Comparison of ENCODE assay signal across 12 mouse cellular contexts in the genomic region with DNA sequence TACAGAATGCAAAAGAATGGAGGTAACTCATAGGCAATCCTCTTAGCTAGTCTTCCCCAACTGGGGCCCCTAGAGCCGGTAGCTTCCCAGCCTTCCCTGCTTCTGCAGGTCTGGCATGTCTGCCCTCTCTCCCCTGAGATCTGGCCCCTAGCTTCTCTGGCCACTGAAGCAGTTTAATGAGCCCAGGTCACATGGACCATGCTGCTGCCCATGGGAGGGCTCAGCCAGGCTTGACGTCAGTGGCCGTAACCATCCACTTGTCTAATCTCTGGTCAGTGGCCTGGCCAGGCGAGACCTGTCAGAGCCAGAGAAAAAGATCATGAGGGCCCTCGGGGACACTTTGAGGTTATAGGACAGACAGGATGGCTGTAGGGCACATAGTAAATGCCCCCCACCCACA. TPM values are rescaled to one million over a fixed set of nuclear protein-coding genes. Genes with fewer than 3 reads are reported as not detected.
DNase-seq lines count a peak whose midpoint lies in the region; ATAC-seq and TF ChIP-seq lines count a peak whose summit lies in the region.
"Had no signal": no experiment of that assay in that cellular context is flagged by ENCODE, and none has a peak within 500 bp of the region (broad histone marks: within the 10 kb centered on the region; RNA-seq: fewer than 3 reads in every experiment).

No protein-coding gene starts in this region.

- CTCF ChIA-PET in Patski (lab: Charles Lee), result interaction anchor here (3.5 kb wide), 1 partner anchor 24 kb away, joined by 17 read pairs; no protein-coding TSS in a partner anchor

- no peak for TF ChIP-seq CTCF in Patski (IDR thresholded peaks at IDR 0.05)

- no peak for DNase-seq in Patski (ENCODE audit: low read depth, low spot score)
- peak; percentile 48 for DNase-seq in gastrocnemius, postnatal 10 days
- DNase-seq in heart, postnatal 14 days, result peak; percentile 54 to 66
- peak; percentile 65 for DNase-seq in kidney, postnatal 14 days
- DNase-seq in spleen, postnatal 36 days (ENCODE audit: low spot score in 2 of 2), result no peak
- DNase-seq in testis, postnatal 10 days (ENCODE audit: low spot score), result no peak
- DNase-seq in right cerebral cortex, postnatal 10 days (ENCODE audit: low spot score in 2 of 2), result no peak
- DNase-seq: adrenal gland, postnatal 25 days; right cerebral cortex, adult 18-20 months had no signal

- ATAC-seq in Patski, result peak; percentile 60
- ATAC-seq: lung, postnatal 0 days had no signal

- H3K27me3 ChIP-seq in Patski, result no peaks in the 10 kb centered on the region

- in situ Hi-C loops in Patski (cut with MboI; ENCODE audit: low pct_unique_long_range_greater_than_20kb), result no loop called here

- intact Hi-C loops in heart, postnatal 14 days (cut with DNase I), result no loop called here

- POLR2A ChIA-PET in Patski (lab: Charles Lee), result no interaction called here

RNA-seq across cellular contexts. Expression of a gene that starts 0.9 kb away (rescaled TPM):
- polyA plus RNA-seq in Patski (2021), result 0.13 TPM
- 10 to 100 TPM; 17.6 to 20.4 TPM for total RNA-seq in gastrocnemius, postnatal 10 days (2021)
- total RNA-seq in heart, postnatal 14 days (2021), result 10 to 100 TPM; 48.6 to 53.3 TPM
- total RNA-seq: common myeloid progenitor, adult 5-6 weeks had no signal

RNA-seq across cellular contexts. Expression of a gene that starts 9.3 kb away (rescaled TPM):
- 2.2 TPM for polyA plus RNA-seq in Patski (2021)
- total RNA-seq in gastrocnemius, postnatal 10 days (2021), result not detected
- total RNA-seq in heart, postnatal 14 days (2021), result not detected
- total RNA-seq: adrenal gland, postnatal 25 days; CH12.LX; common myeloid progenitor, adult 5-6 weeks had no signal

RNA-seq across cellular contexts. Expression of a gene that starts 35.1 kb away (rescaled TPM):
- 592 TPM for polyA plus RNA-seq in Patski (2021)
- 100 to 1,000 TPM; 193 to 231 TPM for total RNA-seq in gastrocnemius, postnatal 10 days (2021)
- total RNA-seq in heart, postnatal 14 days (2021), result 100 to 1,000 TPM; 318 to 327 TPM

RNA-seq across cellular contexts. Expression of a gene that starts 40.0 kb away (rescaled TPM):
- 272 TPM for polyA plus RNA-seq in Patski (2021)
- 10 to 100 TPM; 11.9 to 18.0 TPM for total RNA-seq in gastrocnemius, postnatal 10 days (2021)
- 10 to 100 TPM; 17.7 to 18.0 TPM for total RNA-seq in heart, postnatal 14 days (2021)

Comparison
In these comparisons a context has a peak if more than half of its experiments do, and no peak if none do; other contexts are left out.
1. DNase-seq: peak in gastrocnemius, postnatal 10 days (single experiment), heart, postnatal 14 days (2 of 2) and kidney, postnatal 14 days (single experiment); none in Patski (single experiment), spleen, postnatal 36 days (0 of 2), testis, postnatal 10 days (single experiment) and right cerebral cortex, postnatal 10 days (0 of 2).